Mouse (Mus musculus) spleen, adult 12 weeks (tissue): Measurements from ENCODE around the gene Cog4.

ENCODE experiments used
- DNase-seq: peaks from one replicate; pipeline ENCODE4 v3.0.0; 2022; ENCODE audit warnings: low spot score

Cog4 gene

GRCm38 (mm10) chr8:110846405-110847170 is at the start of gene Cog4, which contains the start of gene Sf3b3:
Gene Cog4, plus strand, starts transcription at chr8:110846600.
Gene Sf3b3, minus strand, starts transcription at chr8:110846787.
- DNase-seq, result peak; percentile 81

- no peak for DNase-seq
Observed at GRCm38 (mm10) chr8:110797086-110797485, 49.3 kb upstream of the Cog4 start.

- DNase-seq, result no peak
Observed at GRCm38 (mm10) chr8:110802988-110803387, 43.4 kb upstream of the Cog4 start.

- no peak for DNase-seq
Observed at GRCm38 (mm10) chr8:110803856-110804255, 42.5 kb upstream of the Cog4 start.

- no peak for DNase-seq
Observed at GRCm38 (mm10) chr8:110804825-110805514, 41.4 kb upstream of the Cog4 start.

GRCm38 (mm10) chr8:110805669-110806068 is 40.7 kb upstream of the Cog4 start, which contains the start of gene Il34:
Gene Il34, minus strand, starts transcription at chr8:110805924.
- DNase-seq, result no peak

- no peak for DNase-seq
Observed at GRCm38 (mm10) chr8:110806146-110806545, 40.3 kb upstream of the Cog4 start.

- DNase-seq, result no peak
Observed at GRCm38 (mm10) chr8:110808495-110809472, 37.6 kb upstream of the Cog4 start.

GRCm38 (mm10) chr8:110809831-110810230 is 36.6 kb upstream of the Cog4 start:
- no peak for DNase-seq

- no peak for DNase-seq
Observed at GRCm38 (mm10) chr8:110810481-110811065, 35.8 kb upstream of the Cog4 start.

- no peak for DNase-seq
Observed at GRCm38 (mm10) chr8:110811116-110811515, 35.3 kb upstream of the Cog4 start.

GRCm38 (mm10) chr8:110811793-110812192 is 34.6 kb upstream of the Cog4 start:
- DNase-seq, result no peak

GRCm38 (mm10) chr8:110812349-110813080 is 33.9 kb upstream of the Cog4 start:
- DNase-seq, result no peak

GRCm38 (mm10) chr8:110813081-110813812 is 33.2 kb upstream of the Cog4 start:
- DNase-seq, result no peak

- no peak for DNase-seq
Observed at GRCm38 (mm10) chr8:110815308-110815707, 31.1 kb upstream of the Cog4 start.

GRCm38 (mm10) chr8:110816990-110817389 is 29.4 kb upstream of the Cog4 start:
- no peak for DNase-seq

- DNase-seq, result no peak
Observed at GRCm38 (mm10) chr8:110818593-110818992, 27.8 kb upstream of the Cog4 start.

GRCm38 (mm10) chr8:110820257-110820656 is 26.1 kb upstream of the Cog4 start:
- DNase-seq, result no peak

- no peak for DNase-seq
Observed at GRCm38 (mm10) chr8:110821960-110822359, 24.4 kb upstream of the Cog4 start.

GRCm38 (mm10) chr8:110824861-110825260 is 21.5 kb upstream of the Cog4 start:
- DNase-seq, result no peak
